Mouse (Mus musculus): ENCODE results near the gene Letm1. TPM values are rescaled to one million over a fixed set of nuclear protein-coding genes. Genes with fewer than 3 reads are reported as not detected.

The Letm1 gene
- 45.8 and 52.4 TPM in 2 replicates for polyA plus RNA-seq (2015; fragmentation: Nextera tagmentation; extraction: Ambion mirVana)

DNA sequence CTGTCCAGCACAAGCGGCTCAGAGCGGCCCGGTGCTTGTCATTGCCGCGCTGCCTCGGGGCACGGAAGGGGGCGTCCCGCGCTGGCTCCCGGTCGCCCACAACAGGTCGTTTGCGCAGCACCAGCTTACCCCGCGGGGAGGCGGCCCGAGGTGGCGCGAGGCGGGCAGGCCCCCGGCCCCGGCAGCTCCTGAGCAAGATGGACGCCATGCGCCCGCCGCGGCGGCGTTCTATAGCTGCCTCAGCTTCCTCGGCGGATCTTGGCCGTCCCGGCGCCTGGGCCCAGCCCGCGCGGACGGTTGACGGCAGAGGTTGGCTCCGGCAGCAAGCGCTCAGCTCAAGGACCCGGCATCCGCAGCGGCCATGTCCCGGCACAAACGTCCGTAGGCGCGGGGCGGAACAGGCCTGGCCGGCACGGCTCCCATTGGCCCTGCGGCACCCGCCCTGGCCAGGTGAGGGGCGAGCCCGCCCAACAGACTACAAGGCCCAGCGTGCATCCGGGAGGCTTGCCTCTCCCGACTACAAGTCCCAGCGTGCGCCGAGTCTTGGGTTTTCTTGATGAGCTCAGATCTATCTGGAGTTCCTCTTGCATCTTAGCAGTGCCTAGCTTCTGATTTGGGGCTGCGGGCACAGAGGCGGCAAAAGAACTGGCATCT, at the start of gene Letm1:
TSS of gene Letm1 (minus strand) at position 473 of the 654 bp plus-strand sequence.
- peak; percentile 100 for ATAC-seq (replicated peaks; ENCODE audit: extremely low read depth, insufficient read depth, low FRiP score)

DNA sequence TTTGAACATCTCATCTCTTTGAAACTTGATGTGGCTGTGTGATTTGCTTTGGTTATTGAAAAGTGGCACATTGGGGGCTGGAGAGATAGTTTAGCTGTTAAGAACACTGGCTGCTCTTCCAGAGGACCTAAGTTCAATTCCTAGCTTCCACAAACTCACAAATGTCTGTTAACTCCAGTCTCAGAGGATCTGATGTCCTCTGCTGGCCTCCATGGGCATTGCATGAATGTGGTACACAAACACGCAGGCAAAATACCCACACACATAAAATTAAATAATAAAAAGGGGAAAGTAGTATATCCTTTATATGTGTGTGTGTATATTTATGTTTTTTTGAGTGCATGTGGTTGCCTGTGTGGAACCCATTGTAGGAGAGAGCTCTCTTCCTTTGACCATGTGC, 48.2 kb upstream of the Letm1 start:
- no peak for ATAC-seq (replicated peaks; ENCODE audit: extremely low read depth, insufficient read depth, low FRiP score)
- no peak overlapping the region for H3K9ac ChIP-seq (ENCODE audit: low read length)
- no peak overlapping the region for H3K4me3 ChIP-seq (ENCODE audit: low read length)
- H3K27ac ChIP-seq (ENCODE audit: low read length) = no peak overlapping the region
- WGBS = 70% methylated on average over 1 of the region's 1 CpGs
- no peaks in the 10 kb centered on the region for H3K36me3 ChIP-seq (ENCODE audit: control insufficient read depth, insufficient read depth)
- H3K9me3 ChIP-seq (replicated peaks; ENCODE audit: control insufficient read depth, low read length) = no peaks in the 10 kb centered on the region
- peaks cover 10% of the 10 kb centered on the region for H3K4me1 ChIP-seq (ENCODE audit: control insufficient read depth, insufficient read depth, low read length)
- H3K4me2 ChIP-seq (ENCODE audit: low read depth, low read length) = no peak overlapping the region
- H3K27me3 ChIP-seq (ENCODE audit: control insufficient read depth, insufficient read depth, low read length) = no peaks in the 10 kb centered on the region

More for the DNA sequence above, at the start of gene Letm1:
- H3K27me3 ChIP-seq (ENCODE audit: control insufficient read depth, insufficient read depth, low read length) = no peaks in the 10 kb centered on the region
- H3K4me2 ChIP-seq (ENCODE audit: low read depth, low read length) = peak within 1 kb of the TSS; percentile 92
- peaks cover 13% of the 10 kb centered on the region for H3K4me1 ChIP-seq (ENCODE audit: control insufficient read depth, insufficient read depth, low read length)
- H3K36me3 ChIP-seq (ENCODE audit: control insufficient read depth, insufficient read depth) = no peaks in the 10 kb centered on the region
- H3K9me3 ChIP-seq (replicated peaks; ENCODE audit: control insufficient read depth, low read length) = no peaks in the 10 kb centered on the region
- H3K4me3 ChIP-seq (ENCODE audit: low read length) = peak within 1 kb of the TSS; percentile 91
- under 1% methylated on average over 65 of the region's 65 CpGs for WGBS
- H3K9ac ChIP-seq (ENCODE audit: low read length) = peak within 1 kb of the TSS; percentile 86
- H3K27ac ChIP-seq (ENCODE audit: low read length) = peak within 1 kb of the TSS; percentile 90

DNA sequence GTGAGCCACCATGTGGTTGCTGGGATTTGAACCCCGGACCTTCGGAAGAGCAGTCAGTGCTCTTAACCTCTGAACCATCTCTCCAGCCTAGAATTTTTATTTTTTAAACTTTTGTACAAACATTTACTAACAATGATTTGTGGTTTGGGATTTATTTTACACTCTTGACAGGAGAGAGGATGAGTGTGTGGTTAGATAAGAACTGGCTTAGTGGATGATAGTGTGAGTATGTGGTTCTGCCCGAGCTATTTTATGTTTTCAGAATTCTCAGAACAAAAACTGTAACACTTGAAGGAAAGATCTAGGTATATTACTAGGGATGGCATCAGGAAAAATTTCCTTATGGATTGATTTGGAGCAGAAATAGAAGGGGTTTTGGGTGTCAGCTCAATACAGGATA, 47.3 kb upstream of the Letm1 start:
- WGBS = 81% methylated on average over 3 of the region's 3 CpGs
- Histone ChIP-seq H3K4me1 (ENCODE audit: control insufficient read depth, insufficient read depth, low read length) (peaks cover 14% of the 10 kb centered on the region), H3K4me3 (ENCODE audit: low read length) (no peak overlapping the region), H3K36me3 (ENCODE audit: control insufficient read depth, insufficient read depth) (no peaks in the 10 kb centered on the region), H3K9ac (ENCODE audit: low read length) (no peak overlapping the region), H3K4me2 (ENCODE audit: low read depth, low read length) (no peak overlapping the region), H3K9me3 (replicated peaks; ENCODE audit: control insufficient read depth, low read length) (no peaks in the 10 kb centered on the region), H3K27ac (ENCODE audit: low read length) (no peak overlapping the region), H3K27me3 (ENCODE audit: control insufficient read depth, insufficient read depth, low read length) (no peaks in the 10 kb centered on the region)
- ATAC-seq (replicated peaks; ENCODE audit: extremely low read depth, insufficient read depth, low FRiP score) = no peak

DNA sequence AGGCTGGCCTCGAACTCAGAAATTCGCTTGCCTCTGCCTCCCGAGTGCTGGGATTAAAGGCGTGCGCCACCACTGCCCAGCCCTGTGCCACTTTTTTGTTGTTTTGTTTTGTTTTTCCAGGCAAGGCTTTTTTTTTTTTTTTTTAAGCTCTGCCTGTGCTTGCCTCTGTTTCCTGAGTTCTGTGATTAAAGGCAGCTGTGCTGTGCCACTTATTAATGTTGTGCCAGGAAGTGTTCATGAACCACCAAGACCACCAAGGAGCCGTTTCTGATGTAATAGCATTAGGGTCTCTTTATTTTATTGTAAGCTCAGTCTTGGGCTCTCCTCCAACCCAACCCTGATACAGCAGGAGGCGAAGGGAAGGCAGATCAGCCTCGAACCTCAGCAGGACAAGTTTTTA, 45.5 kb upstream of the Letm1 start:
- no peaks in the 10 kb centered on the region for H3K9me3 ChIP-seq (replicated peaks; ENCODE audit: control insufficient read depth, low read length)
- no peak overlapping the region for H3K9ac ChIP-seq (ENCODE audit: low read length)
- H3K27me3 ChIP-seq (ENCODE audit: control insufficient read depth, insufficient read depth, low read length) = no peaks in the 10 kb centered on the region
- H3K4me1 ChIP-seq (ENCODE audit: control insufficient read depth, insufficient read depth, low read length) = peaks cover 25% of the 10 kb centered on the region
- no peak for ATAC-seq (replicated peaks; ENCODE audit: extremely low read depth, insufficient read depth, low FRiP score)
- no peak overlapping the region for H3K4me2 ChIP-seq (ENCODE audit: low read depth, low read length)
- 79% methylated on average over 8 of the region's 8 CpGs for WGBS
- no peak overlapping the region for H3K27ac ChIP-seq (ENCODE audit: low read length)
- no peaks in the 10 kb centered on the region for H3K36me3 ChIP-seq (ENCODE audit: control insufficient read depth, insufficient read depth)
- no peak overlapping the region for H3K4me3 ChIP-seq (ENCODE audit: low read length)

DNA sequence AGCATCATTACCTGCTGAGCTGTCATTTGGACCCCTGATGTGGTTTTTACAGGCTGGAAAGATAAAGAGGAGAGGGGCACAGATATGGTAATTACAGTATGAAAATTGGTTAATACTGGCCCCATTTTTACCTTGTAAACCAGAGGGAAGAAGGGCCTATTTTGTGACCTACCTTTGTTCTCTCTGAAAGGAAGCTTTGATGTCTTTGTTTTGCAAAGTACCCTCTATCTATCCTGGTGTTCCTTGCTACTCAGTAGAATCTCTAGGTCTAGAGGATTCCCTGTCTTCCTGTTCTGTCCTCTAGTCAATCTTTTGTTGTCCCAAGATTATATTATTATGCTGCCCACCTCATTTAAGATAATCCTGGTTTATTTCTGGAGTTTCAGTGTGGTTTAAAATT, 43.4 kb upstream of the Letm1 start:
- no peak for ATAC-seq (replicated peaks; ENCODE audit: extremely low read depth, insufficient read depth, low FRiP score)
- no peak overlapping the region for H3K9ac ChIP-seq (ENCODE audit: low read length)

DNA sequence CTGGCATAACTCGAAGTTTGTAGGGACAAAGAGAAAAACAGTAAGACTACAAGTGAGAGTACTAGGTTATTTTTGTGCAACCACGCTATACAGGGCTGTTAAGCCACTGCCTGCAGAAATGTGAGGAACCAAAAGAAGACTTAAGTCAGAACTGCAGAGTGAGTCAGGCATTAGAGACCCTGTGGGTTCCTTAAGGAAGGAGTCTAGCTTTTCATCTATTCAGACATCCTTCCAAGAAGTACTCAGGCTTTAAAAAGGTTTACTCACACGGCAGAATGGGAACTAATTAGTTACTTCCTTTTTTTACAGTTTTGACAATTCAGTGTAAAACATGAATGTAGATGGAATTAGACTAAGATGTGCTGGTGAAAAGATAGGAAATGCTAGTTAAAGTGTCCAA, 39.8 kb upstream of the Letm1 start:
- peaks cover 44% of the 10 kb centered on the region for H3K4me1 ChIP-seq (ENCODE audit: control insufficient read depth, insufficient read depth, low read length)
- peak overlapping the region; percentile 100; the same call in 1 of the 2 replicates for H3K9ac ChIP-seq (ENCODE audit: low read length)

More for the DNA sequence above, 43.4 kb upstream of the Letm1 start:
- Histone ChIP-seq H3K9me3 (replicated peaks; ENCODE audit: control insufficient read depth, low read length) (no peaks in the 10 kb centered on the region), H3K4me3 (ENCODE audit: low read length) (no peak overlapping the region), H3K36me3 (ENCODE audit: control insufficient read depth, insufficient read depth) (no peaks in the 10 kb centered on the region), H3K4me1 (ENCODE audit: control insufficient read depth, insufficient read depth, low read length) (peaks cover 35% of the 10 kb centered on the region), H3K27me3 (ENCODE audit: control insufficient read depth, insufficient read depth, low read length) (no peaks in the 10 kb centered on the region), H3K4me2 (ENCODE audit: low read depth, low read length) (no peak overlapping the region), H3K27ac (ENCODE audit: low read length) (no peak overlapping the region)

DNA sequence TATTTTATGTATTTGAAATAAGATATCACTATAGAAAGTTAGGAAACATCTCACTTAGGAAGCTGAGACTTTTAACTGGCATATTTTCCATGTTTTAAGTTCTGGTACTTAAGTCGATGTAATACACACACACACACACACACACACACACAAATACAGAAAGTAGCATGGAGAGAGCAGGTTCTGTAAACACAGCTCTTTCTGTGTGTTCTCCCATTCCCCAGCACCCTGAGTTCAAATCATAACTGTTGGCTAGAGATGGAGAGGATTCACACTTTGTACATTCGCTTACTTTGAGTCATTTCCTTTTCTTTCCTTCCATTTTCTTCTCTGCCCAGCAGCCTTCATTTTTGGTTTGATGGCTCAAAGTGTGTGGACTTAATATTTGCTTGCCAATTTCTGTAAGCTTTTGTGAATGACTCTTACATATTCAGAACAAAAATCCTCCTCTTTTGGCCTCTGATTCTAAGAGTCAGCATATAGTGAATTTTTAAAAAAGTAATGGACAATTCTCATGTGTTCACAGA, 39.3 kb upstream of the Letm1 start:
- H3K9ac ChIP-seq (ENCODE audit: low read length) = peak overlapping the region; percentile 100
- no peak overlapping the region for H3K27ac ChIP-seq (ENCODE audit: low read length)
- H3K4me2 ChIP-seq (ENCODE audit: low read depth, low read length) = peak overlapping the region; percentile 68
- peaks cover 41% of the 10 kb centered on the region for H3K4me1 ChIP-seq (ENCODE audit: control insufficient read depth, insufficient read depth, low read length)
- H3K27me3 ChIP-seq (ENCODE audit: control insufficient read depth, insufficient read depth, low read length) = no peaks in the 10 kb centered on the region
- no peaks in the 10 kb centered on the region for H3K36me3 ChIP-seq (ENCODE audit: control insufficient read depth, insufficient read depth)
- H3K4me3 ChIP-seq (ENCODE audit: low read length) = peak overlapping the region; percentile 88
- no peak for ATAC-seq (replicated peaks; ENCODE audit: extremely low read depth, insufficient read depth, low FRiP score)
- no peaks in the 10 kb centered on the region for H3K9me3 ChIP-seq (replicated peaks; ENCODE audit: control insufficient read depth, low read length)
- 34% methylated on average over 2 of the region's 2 CpGs for WGBS

More for the DNA sequence above, 39.8 kb upstream of the Letm1 start:
- WGBS = 34% methylated on average over 3 of the region's 3 CpGs
- Histone ChIP-seq H3K36me3 (ENCODE audit: control insufficient read depth, insufficient read depth) (no peaks in the 10 kb centered on the region), H3K4me3 (ENCODE audit: low read length) (peak overlapping the region; percentile 23; the same call in 1 of the 2 replicates), H3K9me3 (replicated peaks; ENCODE audit: control insufficient read depth, low read length) (no peaks in the 10 kb centered on the region), H3K27me3 (ENCODE audit: control insufficient read depth, insufficient read depth, low read length) (no peaks in the 10 kb centered on the region), H3K4me2 (ENCODE audit: low read depth, low read length) (peak overlapping the region; percentile 68), H3K27ac (ENCODE audit: low read length) (no peak overlapping the region)
- no peak for ATAC-seq (replicated peaks; ENCODE audit: extremely low read depth, insufficient read depth, low FRiP score)

DNA sequence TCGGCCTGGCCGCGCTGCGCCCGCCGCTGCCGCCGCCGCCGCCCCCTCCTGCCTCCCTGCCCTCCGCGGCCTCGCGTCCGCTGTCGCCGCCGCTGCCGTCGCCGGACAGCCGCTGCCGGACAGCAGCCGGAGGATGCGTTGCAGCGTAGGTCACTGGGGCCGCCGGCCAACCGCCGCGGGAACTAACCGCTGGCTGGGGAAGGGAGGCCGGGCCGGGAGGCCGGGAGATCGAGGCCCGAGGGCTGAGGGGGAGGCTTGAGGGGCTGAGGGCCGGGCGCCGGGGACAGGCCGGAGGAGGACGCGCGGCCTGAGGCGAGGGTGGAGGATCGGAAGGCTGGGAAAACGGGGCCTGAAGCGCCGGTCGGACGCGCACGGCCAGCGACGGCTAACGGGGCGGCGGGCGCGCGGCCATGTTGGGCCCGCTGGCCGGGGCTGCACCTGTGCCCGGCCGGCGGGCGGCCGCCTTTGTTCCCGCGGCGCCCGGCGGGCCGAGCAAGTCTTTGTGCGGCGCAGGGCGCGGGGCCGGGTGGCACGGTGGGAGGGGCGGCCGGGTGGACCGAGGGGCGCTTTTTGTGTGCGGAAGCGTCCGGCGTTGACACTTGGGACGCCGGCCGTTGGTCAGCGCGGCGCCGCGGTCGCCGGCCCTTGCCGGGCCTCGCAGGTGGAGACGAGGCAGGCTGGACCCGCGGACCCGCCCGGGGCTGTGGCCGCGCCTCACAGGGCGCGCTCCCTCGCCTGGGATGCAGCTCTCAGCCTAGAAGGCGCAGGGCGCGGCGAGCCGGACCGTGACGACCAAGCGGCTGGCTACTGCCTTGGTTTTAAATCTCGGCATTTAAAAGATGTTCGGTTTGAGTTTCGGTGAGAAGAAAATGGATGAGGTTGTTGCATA, 38.4 kb upstream of the Letm1 start:
- Histone ChIP-seq H3K4me2 (ENCODE audit: low read depth, low read length) (peak overlapping the region; percentile 68), H3K4me1 (ENCODE audit: control insufficient read depth, insufficient read depth, low read length) (peaks cover 38% of the 10 kb centered on the region), H3K9me3 (replicated peaks; ENCODE audit: control insufficient read depth, low read length) (no peaks in the 10 kb centered on the region), H3K27ac (ENCODE audit: low read length) (peak overlapping the region; percentile 97), H3K4me3 (ENCODE audit: low read length) (peak overlapping the region; percentile 88), H3K9ac (ENCODE audit: low read length) (peak overlapping the region; percentile 100), H3K27me3 (ENCODE audit: control insufficient read depth, insufficient read depth, low read length) (no peaks in the 10 kb centered on the region), H3K36me3 (ENCODE audit: control insufficient read depth, insufficient read depth) (no peaks in the 10 kb centered on the region)
- peak; percentile 21 for ATAC-seq (replicated peaks; ENCODE audit: extremely low read depth, insufficient read depth, low FRiP score)
- WGBS = under 1% methylated on average over 102 of the region's 121 CpGs
